Mouse (Mus musculus): ENCODE measurements around the gene Ltbp1.

Ltbp1 gene

GRCm38 (mm10) chr17:75005281-75005684 lies at the start of gene Ltbp1:
TSS of gene Ltbp1 (plus strand) at chr17:75005568.
- DNase-seq (ENCODE audit: low spot score in 2 of 2) = peak; percentile 39 to 57

GRCm38 (mm10) chr17:74959481-74960245 lies 45.7 kb upstream of the Ltbp1 start:
- DNase-seq (ENCODE audit: low spot score in 2 of 2) = no peak

DNA sequence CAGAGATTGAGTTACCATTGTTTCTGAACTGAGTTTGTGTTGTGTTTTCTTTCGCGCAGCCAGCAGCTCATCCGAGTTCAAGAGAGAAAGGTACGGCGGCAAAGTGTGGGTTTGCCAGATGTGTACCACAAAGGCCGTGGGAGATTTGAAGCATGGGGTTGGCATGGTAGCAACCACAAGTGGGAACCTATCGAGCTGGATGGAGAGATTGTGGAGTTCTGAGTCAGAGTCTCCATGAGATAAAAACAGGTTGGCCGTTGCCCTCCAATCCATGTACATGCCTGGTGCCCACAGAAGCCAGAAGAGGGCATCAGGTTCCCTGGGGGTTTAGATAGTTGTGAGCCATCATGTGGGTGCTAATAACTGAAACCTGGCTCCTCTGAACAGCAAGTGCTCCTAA lies 42.1 kb upstream of the Ltbp1 start:
- no peak for DNase-seq (ENCODE audit: low spot score in 2 of 2)

GRCm38 (mm10) chr17:74963861-74964260 lies 41.5 kb upstream of the Ltbp1 start:
- DNase-seq (ENCODE audit: low spot score in 2 of 2) = no peak

DNA sequence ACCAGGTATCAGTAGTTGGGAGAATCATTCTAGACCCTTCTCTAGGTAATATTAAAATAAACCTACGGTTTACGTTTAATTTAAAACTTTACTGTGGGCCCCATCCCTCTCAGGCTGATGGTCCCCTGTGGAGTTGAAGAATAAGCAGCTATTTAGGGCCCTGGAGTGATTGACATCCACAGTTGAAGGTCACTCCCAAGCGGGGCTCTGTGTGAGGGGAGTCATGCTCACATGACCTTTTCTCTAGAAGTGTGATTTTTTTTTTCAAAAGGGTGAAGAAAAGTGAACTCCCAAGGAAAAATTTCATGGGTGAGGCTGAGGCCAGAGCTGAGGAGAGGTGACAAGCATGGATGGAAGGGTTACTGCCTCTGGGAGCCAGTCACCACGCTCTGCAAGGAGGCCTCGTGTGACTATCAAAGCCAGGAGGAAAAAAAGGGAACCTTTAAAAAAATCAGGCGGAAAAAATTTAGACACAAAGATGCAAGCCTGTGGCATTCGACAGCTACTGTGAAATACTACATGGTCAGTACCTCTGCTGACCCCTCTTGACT lies 38.0 kb upstream of the Ltbp1 start:
- no peak for DNase-seq (ENCODE audit: low spot score in 2 of 2)

DNA sequence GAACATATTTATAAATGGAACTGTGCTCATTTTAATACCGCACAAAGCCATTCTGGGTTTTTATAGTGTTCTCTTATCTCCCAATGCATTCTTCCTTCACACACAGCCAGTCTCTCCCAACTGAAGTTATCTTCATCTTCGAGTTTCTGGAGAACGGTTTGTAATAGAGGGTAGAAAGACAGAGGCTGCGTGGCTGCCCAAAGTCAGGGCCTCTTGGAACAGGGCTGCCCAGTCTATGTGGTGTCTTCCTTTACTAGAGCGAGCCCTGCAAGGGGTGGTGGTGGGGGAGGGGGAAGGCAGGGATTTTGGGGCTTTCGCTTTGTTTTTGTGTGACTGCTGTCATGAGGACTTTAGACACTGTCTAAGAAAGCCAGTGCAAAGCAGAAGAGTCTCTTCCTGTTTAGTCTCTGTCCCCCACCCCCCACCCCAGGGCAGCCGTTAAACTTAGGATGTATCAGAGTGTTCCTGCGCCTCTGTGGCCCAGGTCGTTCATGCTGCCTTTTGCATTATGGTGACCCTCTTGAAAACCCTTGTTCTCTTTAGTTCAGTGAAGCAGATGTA lies 37.1 kb upstream of the Ltbp1 start:
- DNase-seq (ENCODE audit: low spot score in 2 of 2) = no peak

DNA sequence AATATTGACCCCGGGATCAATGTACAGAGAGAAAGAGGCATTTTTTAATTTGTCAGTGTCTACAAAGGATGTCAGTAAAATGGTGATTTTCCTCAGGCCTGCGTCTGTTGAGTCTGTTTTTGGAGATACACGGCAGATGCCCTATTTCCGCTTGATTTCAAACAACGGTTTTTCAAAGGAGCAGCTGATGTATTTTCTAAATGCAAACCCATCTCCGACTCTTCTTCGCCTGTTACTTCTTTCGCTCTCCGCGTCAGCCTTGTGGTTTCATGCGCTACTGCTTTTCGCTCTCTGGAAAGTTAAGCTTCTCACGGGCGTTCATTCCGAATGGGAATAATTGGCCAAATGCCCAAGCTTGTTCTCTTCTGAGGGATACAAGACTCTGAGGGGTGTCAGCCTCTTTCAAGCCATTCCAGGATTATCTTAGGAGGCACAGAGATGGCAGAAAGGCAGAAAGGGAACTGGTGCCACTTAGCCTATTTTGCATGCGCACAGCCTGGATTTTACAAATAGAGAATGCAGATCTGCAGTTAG lies 36.6 kb upstream of the Ltbp1 start:
- no peak for DNase-seq (ENCODE audit: low spot score in 2 of 2)

DNA sequence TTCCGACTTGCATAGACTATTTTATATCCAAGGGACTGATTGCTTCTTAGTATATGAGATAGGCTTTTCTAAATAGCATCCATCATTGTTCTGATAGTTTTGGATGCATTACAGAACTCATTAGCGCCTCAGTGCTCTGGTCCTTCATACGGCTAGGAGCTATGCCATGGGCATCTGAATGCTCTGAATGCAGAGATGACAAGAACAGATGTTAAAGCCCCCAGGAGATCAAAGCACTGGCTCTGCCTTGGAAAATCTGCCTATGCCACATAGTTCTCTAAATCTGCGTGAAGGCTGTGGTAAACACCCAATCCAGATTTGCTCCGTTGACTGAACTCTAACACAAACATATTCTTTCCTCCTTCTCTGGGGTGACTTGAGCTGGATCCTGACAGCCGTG lies 30.2 kb upstream of the Ltbp1 start:
- no peak for DNase-seq (ENCODE audit: low spot score in 2 of 2)

DNA sequence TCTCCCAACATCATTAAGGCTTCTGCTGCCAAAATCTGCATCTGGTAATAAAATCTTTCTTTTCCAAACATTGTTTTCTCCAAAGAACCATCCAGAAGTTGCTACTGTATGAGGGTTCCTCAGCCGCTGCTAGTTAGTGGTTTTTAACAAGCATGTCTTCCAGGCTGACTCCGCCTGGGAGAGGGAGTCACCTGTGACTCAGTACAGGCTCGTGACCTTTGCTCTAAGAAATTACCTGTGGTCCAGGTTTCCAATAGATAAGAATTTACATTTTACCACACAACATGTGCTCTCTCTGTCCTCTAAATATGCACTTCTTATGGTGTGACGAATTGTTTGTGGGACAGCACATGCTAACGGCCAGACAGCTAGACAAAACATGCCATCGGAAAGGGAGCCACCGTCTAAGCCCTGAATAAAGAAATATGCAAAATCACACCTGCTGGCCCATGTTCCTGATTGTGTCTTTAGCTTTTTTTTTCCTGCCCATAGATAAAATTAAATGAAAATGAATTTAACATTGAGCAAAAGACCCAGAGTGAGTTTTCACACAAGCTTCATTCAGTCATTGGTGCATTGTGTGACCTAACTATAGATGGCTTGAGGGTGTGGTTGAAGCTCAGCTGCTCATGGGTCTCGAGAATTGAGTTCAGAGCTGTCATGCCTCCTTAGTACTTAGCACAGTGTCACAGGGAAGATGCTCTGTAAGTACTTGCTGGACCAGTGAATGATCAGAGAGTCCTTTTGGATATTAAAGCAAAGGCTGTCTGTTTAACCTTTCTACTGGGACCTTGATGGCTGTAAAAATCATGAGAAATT lies 29.0 kb upstream of the Ltbp1 start:
- no peak for DNase-seq (ENCODE audit: low spot score in 2 of 2)

GRCm38 (mm10) chr17:74979767-74980166 lies 25.6 kb upstream of the Ltbp1 start:
- no peak for DNase-seq (ENCODE audit: low spot score in 2 of 2)

DNA sequence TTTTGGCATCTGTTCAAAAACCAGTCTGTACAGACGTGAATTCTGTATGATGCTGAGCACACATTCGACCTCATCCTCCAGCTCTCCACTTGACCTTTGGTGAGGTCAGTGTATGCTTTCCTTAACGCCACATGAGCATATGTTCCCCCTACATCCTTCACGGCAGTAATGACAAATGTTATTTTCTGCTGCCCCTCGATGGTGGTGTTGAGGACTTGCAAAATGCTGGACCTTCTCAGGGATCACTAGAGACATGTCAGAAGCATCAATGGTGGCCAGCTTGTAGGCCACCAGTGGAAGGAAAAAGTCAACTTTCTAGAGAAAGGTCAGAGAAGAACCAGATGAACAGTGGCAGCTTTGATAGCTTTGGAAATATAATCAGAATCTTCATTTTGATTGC lies 23.7 kb upstream of the Ltbp1 start:
- DNase-seq (ENCODE audit: low spot score in 2 of 2) = no peak

- DNase-seq (ENCODE audit: low spot score in 2 of 2) = no peak
Measured at GRCm38 (mm10) chr17:74982880-74983279, 22.5 kb upstream of the Ltbp1 start.

DNA sequence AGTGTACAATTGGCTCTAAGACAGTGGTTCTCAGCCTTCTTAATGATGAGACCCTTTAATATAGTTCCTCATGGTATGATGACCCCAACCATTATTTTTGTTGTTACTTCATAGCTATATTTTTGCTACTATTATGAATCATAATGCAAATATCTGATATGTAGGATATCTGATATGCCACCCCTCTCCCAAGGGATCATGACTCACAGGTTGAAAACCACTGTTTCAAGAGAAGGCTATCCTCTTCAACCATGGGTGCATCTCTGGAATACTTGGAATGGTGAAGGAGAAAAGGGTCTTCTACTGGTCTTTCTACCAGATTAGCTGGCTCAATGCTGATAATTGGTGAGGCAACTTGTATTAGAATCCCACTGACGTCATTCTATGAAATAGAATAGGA lies 21.3 kb upstream of the Ltbp1 start:
- no peak for DNase-seq (ENCODE audit: low spot score in 2 of 2)

DNA sequence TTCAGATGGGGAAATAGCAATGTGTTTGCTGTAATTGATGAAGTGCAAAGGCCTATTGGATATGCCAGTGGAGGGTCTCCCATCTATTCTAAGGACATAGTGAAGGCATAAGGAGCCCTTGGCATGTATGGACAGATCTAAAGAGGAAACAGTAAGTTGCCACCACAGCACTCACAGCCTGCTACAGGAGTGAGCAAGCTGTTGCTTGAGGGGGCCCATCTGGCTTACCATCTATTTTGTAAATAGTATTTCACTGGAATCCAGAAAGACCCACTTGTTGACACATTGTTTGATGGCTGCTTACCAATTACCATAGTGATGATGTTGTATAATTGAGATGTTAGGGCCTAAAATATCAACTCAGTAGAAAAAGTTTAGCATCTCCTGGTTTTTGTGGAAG lies 20.7 kb upstream of the Ltbp1 start:
- DNase-seq (ENCODE audit: low spot score in 2 of 2) = peak in 1 of 2 experiments; percentile 13

DNA sequence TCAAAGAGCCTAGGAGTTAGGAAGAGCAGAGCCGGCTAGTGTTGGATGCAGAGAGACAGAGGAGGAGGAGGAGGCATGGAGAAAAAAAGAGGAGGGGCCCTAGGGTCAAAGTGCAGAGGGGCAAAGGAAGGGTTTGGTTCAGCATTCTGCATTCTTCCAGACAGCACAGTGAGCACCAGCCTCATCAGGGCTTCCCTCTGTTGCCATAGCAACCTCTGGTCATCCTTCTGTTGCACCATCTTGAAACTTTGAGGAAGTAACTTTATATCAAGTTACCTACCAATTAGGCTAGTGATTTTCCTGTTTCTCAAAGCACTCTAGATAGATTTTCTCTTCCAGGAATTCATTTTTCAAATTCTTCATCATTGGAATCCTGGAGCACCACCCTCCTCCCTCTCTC lies 18.3 kb upstream of the Ltbp1 start:
- no peak for DNase-seq (ENCODE audit: low spot score in 2 of 2)

DNA sequence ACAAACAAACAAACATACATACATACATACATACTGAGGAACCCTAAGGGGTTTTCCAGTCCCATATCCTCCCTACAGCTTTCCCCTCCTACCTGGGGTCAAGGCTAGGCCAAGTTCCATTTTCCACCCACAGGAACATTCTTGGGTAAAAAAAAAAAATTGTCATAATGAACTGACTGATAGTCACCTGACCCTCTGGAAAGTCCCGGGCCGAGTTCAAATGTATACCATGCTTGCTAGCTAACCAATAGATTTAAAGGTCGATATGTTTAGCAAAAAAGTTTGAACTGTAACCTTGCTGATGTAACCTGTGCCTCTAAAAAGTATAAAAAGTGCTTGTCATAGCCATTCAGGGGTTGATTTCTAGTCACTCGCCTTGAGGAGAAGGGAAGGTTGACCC lies 15.7 kb upstream of the Ltbp1 start:
- no peak for DNase-seq (ENCODE audit: low spot score in 2 of 2)

DNA sequence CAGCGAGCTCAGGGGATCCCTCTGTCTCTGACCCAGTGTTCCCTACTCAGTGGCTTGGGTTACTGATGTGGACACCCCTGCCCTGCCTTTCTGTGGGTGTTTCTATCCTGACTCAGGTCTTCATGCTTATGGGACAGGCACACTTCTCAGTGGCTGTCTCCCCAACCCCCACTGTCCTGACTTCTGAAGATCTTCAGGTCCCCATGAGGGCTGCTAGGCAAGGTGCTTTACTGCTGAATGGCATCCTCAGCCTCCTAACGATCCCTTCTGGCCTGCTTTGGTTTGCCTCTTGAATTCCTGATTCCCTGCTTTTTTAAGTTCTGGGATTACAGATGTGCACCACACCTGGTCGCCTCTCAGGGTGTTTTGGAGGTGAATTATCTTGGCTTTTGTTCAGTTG lies 14.8 kb upstream of the Ltbp1 start:
- DNase-seq (ENCODE audit: low spot score in 2 of 2) = no peak

DNA sequence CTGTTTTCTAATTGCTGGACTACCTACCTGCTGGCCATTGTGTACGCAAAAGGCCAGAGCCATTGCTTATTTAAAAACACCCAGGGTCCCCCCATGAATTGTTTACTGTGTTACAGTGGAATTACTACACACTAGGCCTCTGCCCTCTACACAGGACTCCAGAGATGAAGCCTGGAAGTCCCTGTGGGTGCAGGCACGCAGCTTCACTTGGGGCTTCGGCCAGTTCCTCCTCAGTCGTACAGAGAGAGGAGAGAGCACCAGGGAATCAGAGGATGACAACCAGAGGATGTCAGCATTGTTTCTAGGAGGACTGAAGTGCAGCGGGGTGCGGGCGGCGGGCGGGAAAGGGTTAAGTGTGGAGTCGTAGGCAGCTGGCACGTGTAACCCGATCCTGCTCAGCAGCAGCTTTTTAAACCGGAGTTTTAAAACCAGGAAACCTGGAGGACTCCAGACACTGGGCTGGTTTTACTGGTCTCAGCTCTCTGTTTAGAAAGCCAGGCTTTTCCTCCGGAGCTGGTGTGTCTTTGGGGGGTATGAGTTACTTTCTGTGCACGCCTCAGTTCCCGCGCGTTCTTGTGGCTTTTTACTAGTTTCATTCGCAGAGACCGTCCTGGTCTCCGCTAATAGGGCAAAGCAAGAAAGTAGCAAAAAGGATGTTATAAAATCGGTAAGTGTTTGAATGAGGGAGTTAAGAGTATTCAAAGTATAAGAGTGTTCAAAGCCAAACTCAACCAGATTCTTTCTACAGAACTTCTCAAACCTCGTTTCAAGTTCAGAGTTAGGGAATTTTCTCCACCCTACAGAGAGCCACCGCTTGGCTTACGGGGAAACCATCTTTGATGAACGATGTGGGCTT lies 11.4 kb upstream of the Ltbp1 start:
- no peak for DNase-seq (ENCODE audit: low spot score in 2 of 2)

DNA sequence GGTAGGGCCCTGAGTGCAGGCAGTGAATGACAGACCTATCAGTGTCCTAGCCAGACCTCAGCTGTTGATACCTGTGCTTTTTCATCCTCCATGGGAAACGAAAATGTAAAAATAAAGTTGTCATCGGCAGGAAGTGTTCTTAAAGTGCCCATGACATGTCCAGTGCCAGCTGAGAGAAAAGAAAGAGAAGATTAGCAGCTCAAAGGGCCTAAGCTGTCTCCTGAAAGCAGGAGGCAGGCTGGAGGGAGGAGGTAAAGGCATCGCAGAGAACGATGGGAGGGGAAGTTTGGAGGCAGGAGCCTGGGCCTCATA lies 10.8 kb upstream of the Ltbp1 start:
- DNase-seq (ENCODE audit: low spot score in 2 of 2) = no peak

GRCm38 (mm10) chr17:74995266-74995665 lies 10.1 kb upstream of the Ltbp1 start:
- no peak for DNase-seq (ENCODE audit: low spot score in 2 of 2)

GRCm38 (mm10) chr17:75000066-75000465 lies 5.3 kb upstream of the Ltbp1 start:
- DNase-seq (ENCODE audit: low spot score in 2 of 2) = no peak

DNA sequence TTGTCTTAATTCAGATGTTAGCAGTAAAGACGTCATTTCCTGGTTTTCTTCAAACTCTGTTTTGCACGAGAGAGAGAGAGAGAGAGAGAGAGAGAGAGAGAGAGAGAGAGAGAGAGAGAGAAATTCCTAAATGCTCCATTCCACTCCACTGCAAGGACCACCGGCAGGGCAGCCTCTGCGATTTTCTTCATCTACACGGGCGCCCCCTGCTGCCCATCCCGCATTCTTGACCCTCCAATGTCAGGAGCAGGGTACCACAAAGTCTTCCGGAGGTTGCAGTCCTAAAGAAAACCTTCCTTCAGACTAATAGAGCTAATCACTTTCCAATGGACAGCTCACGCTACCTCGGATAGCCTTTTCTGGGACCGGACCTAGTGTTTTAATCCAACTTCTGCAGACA lies 548 bp upstream of the Ltbp1 start:
- DNase-seq (ENCODE audit: low spot score in 2 of 2) = peak; percentile 54 to 65
